Mouse (Mus musculus) stomach, embryonic 15.5 days (tissue): ENCODE data around the gene Ksr2. TPM values are rescaled to one million over a fixed set of nuclear protein-coding genes. Genes with fewer than 3 reads are reported as not detected.
A peak's percentile ranks its signal among the peaks of the same experiment; 100 is the strongest.
"Not testable (repeated sequence)": the region's sequence is repeated elsewhere in the genome, so short reads cannot be mapped to it uniquely, and the experiment has no call there.

Experiments
- ATAC-seq: fragments of 200-750 bp; cut with Nextera tagmentation; 2 replicates; pipeline ENCODE4 v1.8.0; 2017; ENCODE audit warnings: low read depth, moderate number of reproducible peaks, moderate TSS enrichment; ENCODE audit not compliant: insufficient read depth, low FRiP score
- H3K27ac ChIP-seq: fragments of 300-500 bp; sonication (generic); 2 replicates; pipeline ENCODE4 v1.5.1; 2015; ENCODE audit warnings: mild to moderate bottlenecking, inconsistent platforms
- H3K27me3 ChIP-seq: fragments of 300-500 bp; sonication (generic); replicated peaks from 2 replicates; pipeline ENCODE4 v1.6.1; 2015; ENCODE audit warnings: inconsistent platforms
- H3K36me3 ChIP-seq: fragments of 300-500 bp; sonication (generic); 2 replicates; pipeline ENCODE4 v1.6.1; 2015; ENCODE audit warnings: inconsistent platforms
- H3K4me1 ChIP-seq: fragments of 300-500 bp; sonication (generic); 2 replicates; pipeline ENCODE4 v1.6.1; 2015; ENCODE audit warnings: inconsistent platforms
- H3K4me2 ChIP-seq: fragments of 300-500 bp; sonication (generic); 2 replicates; pipeline ENCODE4 v1.6.1; 2015; ENCODE audit warnings: mild to moderate bottlenecking, inconsistent platforms
- H3K4me3 ChIP-seq: fragments of 300-500 bp; sonication (generic); replicated peaks from 2 replicates; pipeline ENCODE4 v1.5.1; 2015; ENCODE audit warnings: inconsistent platforms
- H3K9ac ChIP-seq: fragments of 300-500 bp; sonication (generic); 2 replicates; pipeline ENCODE4 v1.6.1; 2015; ENCODE audit warnings: inconsistent platforms
- H3K9me3 ChIP-seq: fragments of 300-500 bp; sonication (generic); 2 replicates; pipeline ENCODE4 v1.6.1; 2016; ENCODE audit warnings: inconsistent platforms
- WGBS: fragments of 180-500 bp; shearing (Covaris S2); methylation state at CpG from one replicate; pipeline ENCODE4 v1.1.7; 2015; 5-methylcytosine and 5-hydroxymethylcytosine counted together
- polyA plus RNA-seq: library from polyadenylated mRNA; unstranded; fragments of >200 nt; fragmentation: Nextera tagmentation; extraction: Ambion mirVana; gene quantifications from 2 replicates; pipeline ENCODE4 v1.2.1, GENCODE M21; 2015

Ksr2 gene
- 0.44 and 0.73 TPM in 2 replicates for polyA plus RNA-seq

GRCm38 (mm10) chr5:117413507-117414501 is at the start of gene Ksr2:
Gene Ksr2, plus strand, starts transcription at chr5:117414000.
- under 1% methylated on average over 77 of the region's 89 CpGs for WGBS
- H3K9ac ChIP-seq, result 0 out of 2 replicates have a peak within 1 kb of the TSS, but pooled peaks have one; percentile 23
- peak within 1 kb of the TSS; percentile 7; the same call in 1 of the 2 replicates for H3K27ac ChIP-seq
- H3K36me3 ChIP-seq, result no peaks in the 10 kb centered on the region
- H3K4me3 ChIP-seq, result peak within 1 kb of the TSS; percentile 56
- H3K4me1 ChIP-seq, result peaks cover 4% of the 10 kb centered on the region; the same call in 1 of the 2 replicates
- peak within 1 kb of the TSS; percentile 88 for H3K4me2 ChIP-seq
- ATAC-seq, result peak; percentile 78
- no peaks in the 10 kb centered on the region for H3K9me3 ChIP-seq
- H3K27me3 ChIP-seq, result peaks cover 36% of the 10 kb centered on the region

DNA sequence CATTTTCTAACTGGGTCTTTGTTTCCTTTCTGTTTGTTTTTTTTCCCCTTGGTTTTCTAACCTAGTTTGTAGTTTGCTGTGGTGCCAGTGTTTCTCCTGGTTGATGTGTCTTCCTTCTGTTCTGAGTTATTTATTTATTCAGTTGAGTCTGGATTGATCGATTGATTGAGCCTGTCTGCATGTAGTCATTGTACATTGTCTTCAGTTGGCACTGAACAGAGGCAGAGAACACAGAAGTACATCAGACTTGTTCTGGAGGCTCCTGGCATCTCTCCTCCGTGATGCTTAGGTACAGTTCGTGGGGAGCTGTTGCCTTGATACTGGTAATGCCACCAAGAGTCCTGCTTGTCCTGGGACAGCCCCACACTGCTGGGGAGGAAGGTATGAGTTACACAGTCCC is 49.0 kb upstream of the Ksr2 start:
- ATAC-seq, result no peak
- Histone ChIP-seq H3K27me3 (no peaks in the 10 kb centered on the region), H3K4me3 (no peak overlapping the region), H3K4me2 (no peak overlapping the region), H3K9me3 (no peaks in the 10 kb centered on the region), H3K4me1 (peaks cover 30% of the 10 kb centered on the region), H3K36me3 (peaks cover 21% of the 10 kb centered on the region; the same call in 1 of the 2 replicates), H3K27ac (no peak overlapping the region), H3K9ac (no peak overlapping the region)
- 84% methylated on average over 3 of the region's 3 CpGs for WGBS

GRCm38 (mm10) chr5:117365904-117366561 is 47.8 kb upstream of the Ksr2 start:
- WGBS, result 80% methylated on average over 13 of the region's 13 CpGs

DNA sequence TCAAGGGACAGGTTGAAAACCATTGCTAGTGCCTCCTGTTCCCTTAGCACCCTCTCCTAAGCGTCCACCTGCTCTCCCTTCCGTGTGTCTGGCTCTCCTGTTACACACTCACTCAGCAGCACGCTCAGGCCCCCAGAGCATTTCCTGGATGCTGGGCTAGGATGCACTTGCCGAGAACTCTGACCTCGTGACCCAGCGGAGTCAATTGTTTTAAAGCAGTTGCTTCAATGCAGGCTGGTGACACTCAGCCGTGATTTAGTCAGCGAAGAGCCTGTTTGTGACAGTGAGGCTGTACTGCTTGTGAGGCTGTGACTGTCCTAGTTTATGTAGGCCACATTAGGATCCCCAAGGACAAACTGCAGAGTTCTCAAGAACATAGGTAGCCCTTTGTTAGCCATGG is 46.6 kb upstream of the Ksr2 start:
- H3K9ac ChIP-seq, result no peak overlapping the region
- no peak overlapping the region for H3K4me2 ChIP-seq
- H3K36me3 ChIP-seq, result peaks cover 32% of the 10 kb centered on the region
- ATAC-seq, result no peak
- H3K4me3 ChIP-seq, result no peak overlapping the region
- no peaks in the 10 kb centered on the region for H3K27me3 ChIP-seq
- H3K9me3 ChIP-seq, result no peaks in the 10 kb centered on the region
- H3K27ac ChIP-seq, result no peak overlapping the region
- H3K4me1 ChIP-seq, result peaks cover 10% of the 10 kb centered on the region
- WGBS, result 34% methylated on average over 8 of the region's 8 CpGs

More at GRCm38 (mm10) chr5:117365904-117366561, 47.8 kb upstream of the Ksr2 start:
- peak; percentile 57; the same call in 1 of the 2 replicates for ATAC-seq
- Histone ChIP-seq H3K4me1 (peaks cover 18% of the 10 kb centered on the region), H3K27me3 (no peaks in the 10 kb centered on the region), H3K27ac (no peak overlapping the region), H3K9me3 (no peaks in the 10 kb centered on the region), H3K36me3 (peaks cover 28% of the 10 kb centered on the region), H3K4me3 (no peak overlapping the region), H3K4me2 (no peak overlapping the region), H3K9ac (no peak overlapping the region)

- Histone ChIP-seq H3K9me3 (no peaks in the 10 kb centered on the region), H3K4me1 (0 out of 2 replicates have a peak, but pooled peaks cover 3% of the 10 kb centered on the region), H3K27ac (no peak overlapping the region), H3K36me3 (peaks cover 39% of the 10 kb centered on the region), H3K4me3 (no peak overlapping the region), H3K9ac (no peak overlapping the region), H3K4me2 (no peak overlapping the region), H3K27me3 (no peaks in the 10 kb centered on the region)
- ATAC-seq, result no peak
- 82% methylated on average over 10 of the region's 10 CpGs for WGBS
Measured at GRCm38 (mm10) chr5:117370592-117370991, 43.2 kb upstream of the Ksr2 start.

DNA sequence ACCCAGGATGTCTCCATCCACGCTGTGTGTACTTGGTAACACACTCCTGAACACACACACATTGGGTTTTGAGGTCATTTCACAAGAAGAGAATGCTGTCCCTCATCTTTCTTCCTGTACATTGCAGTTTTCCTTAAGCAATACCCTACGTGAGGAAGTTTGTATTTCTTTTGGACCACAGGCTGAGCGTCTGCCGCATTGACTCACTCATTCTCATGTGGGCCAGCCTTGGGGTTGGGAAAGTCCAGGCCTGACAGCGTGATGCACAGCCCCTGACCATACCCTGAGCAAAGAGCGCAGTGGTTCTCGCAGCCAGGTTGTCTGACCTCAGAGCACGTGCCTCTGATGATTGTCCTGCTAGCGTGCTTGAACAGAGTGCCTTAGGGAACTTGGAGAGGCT is 40.4 kb upstream of the Ksr2 start:
- H3K9ac ChIP-seq, result no peak overlapping the region
- 90% methylated on average over 9 of the region's 9 CpGs for WGBS
- H3K9me3 ChIP-seq, result no peaks in the 10 kb centered on the region
- H3K36me3 ChIP-seq, result peaks cover 38% of the 10 kb centered on the region
- H3K27me3 ChIP-seq, result no peaks in the 10 kb centered on the region
- no peak overlapping the region for H3K27ac ChIP-seq
- H3K4me2 ChIP-seq, result no peak overlapping the region
- ATAC-seq, result no peak
- H3K4me3 ChIP-seq, result no peak overlapping the region
- H3K4me1 ChIP-seq, result no peaks in the 10 kb centered on the region

DNA sequence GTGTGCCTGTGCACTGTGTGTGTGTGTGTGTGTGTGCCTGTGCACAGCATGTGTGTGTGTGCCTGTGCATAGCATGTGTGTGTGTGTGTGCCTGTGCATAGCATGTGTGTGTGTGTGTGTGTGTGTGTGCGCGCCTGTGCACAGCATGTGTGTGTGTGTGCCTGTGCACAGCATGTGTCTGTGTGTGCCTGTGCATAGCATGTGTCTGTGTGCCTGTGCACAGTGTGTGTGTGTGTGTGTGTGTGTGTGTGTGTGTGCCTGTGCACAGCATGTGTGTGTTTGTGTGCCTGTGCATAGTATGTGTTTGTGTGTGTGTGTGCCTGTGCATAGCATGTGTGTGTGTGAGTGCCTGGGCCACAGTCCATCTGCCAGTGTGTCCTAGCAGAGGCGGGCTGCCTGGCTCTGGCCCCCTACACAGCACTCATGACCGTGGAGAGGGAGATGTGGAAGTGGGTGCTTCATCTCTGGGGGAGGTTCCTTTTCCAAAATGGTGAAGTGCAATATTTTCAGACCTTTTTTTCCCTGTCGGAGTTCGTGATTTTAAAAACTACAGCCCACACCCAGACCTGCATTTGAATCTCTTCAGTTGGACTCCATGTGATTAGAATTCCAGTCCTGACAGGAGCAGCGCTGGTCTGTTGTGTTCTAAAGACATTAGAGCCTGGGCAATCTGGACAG is 39.3 kb upstream of the Ksr2 start:
- Histone ChIP-seq H3K4me1 (no peaks in the 10 kb centered on the region), H3K9ac (no peak overlapping the region), H3K9me3 (no peaks in the 10 kb centered on the region), H3K27me3 (no peaks in the 10 kb centered on the region), H3K27ac (no peak overlapping the region), H3K4me3 (no peak overlapping the region), H3K4me2 (no peak overlapping the region), H3K36me3 (peaks cover 40% of the 10 kb centered on the region)
- 84% methylated on average over 7 of the region's 7 CpGs for WGBS
- no peak for ATAC-seq

DNA sequence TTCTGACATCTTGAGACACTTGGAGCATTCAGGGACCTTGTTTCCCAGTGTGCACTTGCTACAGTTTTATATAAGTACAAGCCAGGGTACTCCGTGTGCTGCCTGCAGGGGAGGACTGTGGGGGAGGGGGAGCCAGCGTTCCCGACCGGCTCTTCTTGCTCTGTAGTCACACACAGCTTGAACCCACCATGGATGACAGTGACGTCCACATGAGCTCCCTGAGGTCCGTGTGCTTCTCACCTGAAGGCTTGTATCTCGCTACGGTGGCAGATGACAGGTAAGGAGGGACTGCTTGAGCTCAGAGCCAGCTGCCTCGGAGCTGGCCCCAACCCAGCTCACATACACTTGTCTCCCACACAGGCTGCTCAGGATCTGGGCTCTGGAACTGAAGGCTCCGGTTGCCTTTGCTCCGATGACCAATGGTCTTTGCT is 37.5 kb upstream of the Ksr2 start:
- H3K27ac ChIP-seq, result no peak overlapping the region

DNA sequence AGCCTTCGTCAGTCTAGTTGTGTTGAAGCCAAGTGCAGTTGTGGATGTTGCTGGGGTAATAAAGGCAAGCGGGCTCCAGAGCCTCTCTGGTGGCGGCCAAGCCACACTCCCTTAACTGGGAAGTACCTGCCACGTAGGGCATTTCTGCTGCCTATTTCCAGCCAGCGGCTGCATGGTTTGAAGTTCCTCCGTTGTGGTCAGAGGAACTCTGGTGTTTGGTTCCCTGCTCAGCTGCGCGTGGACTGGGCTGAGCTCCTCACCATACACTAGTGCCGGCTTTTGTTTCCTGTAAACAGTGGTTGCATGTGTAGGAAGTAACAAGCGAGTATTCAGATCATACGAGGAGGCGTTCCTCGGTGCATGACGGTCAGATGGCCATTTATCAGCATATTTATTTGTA is 36.1 kb upstream of the Ksr2 start:
- not testable (repeated sequence) for H3K27ac ChIP-seq, H3K4me2 ChIP-seq, H3K4me1 ChIP-seq, H3K27me3 ChIP-seq, ATAC-seq, H3K4me3 ChIP-seq, H3K9me3 ChIP-seq, H3K9ac ChIP-seq
- H3K36me3 ChIP-seq, result peaks cover 46% of the 10 kb centered on the region
- WGBS, result 87% methylated on average over 14 of the region's 14 CpGs

More for the DNA sequence above, 37.5 kb upstream of the Ksr2 start:
- H3K4me2 ChIP-seq, result no peak overlapping the region
- H3K4me3 ChIP-seq, result no peak overlapping the region
- ATAC-seq, result no peak
- H3K9ac ChIP-seq, result no peak overlapping the region
- WGBS, result 78% methylated on average over 11 of the region's 11 CpGs
- no peaks in the 10 kb centered on the region for H3K27me3 ChIP-seq
- peaks cover 44% of the 10 kb centered on the region for H3K36me3 ChIP-seq
- H3K4me1 ChIP-seq, result no peaks in the 10 kb centered on the region
- no peaks in the 10 kb centered on the region for H3K9me3 ChIP-seq

GRCm38 (mm10) chr5:117380199-117380598 is 33.6 kb upstream of the Ksr2 start:
- Histone ChIP-seq H3K9ac (no peak overlapping the region), H3K4me2 (no peak overlapping the region), H3K36me3 (peaks cover 54% of the 10 kb centered on the region), H3K4me1 (no peaks in the 10 kb centered on the region), H3K9me3 (no peaks in the 10 kb centered on the region), H3K4me3 (no peak overlapping the region), H3K27ac (no peak overlapping the region), H3K27me3 (no peaks in the 10 kb centered on the region)
- 79% methylated on average over 4 of the region's 4 CpGs for WGBS
- no peak for ATAC-seq

DNA sequence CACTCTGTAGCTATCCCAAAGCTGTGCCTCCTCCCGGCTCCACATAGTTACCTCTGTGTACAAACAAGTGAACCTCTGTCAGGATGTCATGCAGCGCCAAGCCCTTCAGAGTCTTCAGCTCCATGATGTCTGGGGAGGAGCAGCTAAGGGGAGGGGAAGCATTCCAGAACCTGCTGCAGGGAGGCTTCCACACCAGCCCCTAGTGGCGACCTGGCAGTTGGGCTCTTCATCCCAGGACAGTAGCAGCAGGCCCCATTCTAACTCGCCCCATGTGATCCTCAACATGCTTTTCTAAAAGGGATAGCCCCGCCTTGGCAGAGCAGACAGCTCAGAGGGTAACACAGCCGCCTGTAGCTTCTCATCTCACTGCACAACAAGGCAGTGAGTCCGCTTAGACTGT is 32.0 kb upstream of the Ksr2 start:
- H3K36me3 ChIP-seq, result peaks cover 55% of the 10 kb centered on the region

More for the DNA sequence above, 32.0 kb upstream of the Ksr2 start:
- Histone ChIP-seq H3K9me3 (no peaks in the 10 kb centered on the region), H3K4me1 (no peaks in the 10 kb centered on the region), H3K27me3 (no peaks in the 10 kb centered on the region), H3K4me2 (no peak overlapping the region), H3K9ac (no peak overlapping the region), H3K4me3 (no peak overlapping the region), H3K27ac (no peak overlapping the region)
- 82% methylated on average over 7 of the region's 7 CpGs for WGBS
- ATAC-seq, result no peak
